ENCODE assay signal across 27 mouse cellular contexts in genomic region chr6:25307471-25307870, GRCm38 (mm10).
"Had no signal": no experiment of that assay in that cellular context is flagged by ENCODE, and none has a peak within 500 bp of the region (broad histone marks: within the 10 kb centered on the region; RNA-seq: fewer than 3 reads in every experiment).

No protein-coding gene starts in this region.

- H3K4me3 ChIP-seq: limb, embryonic 10.5 days; limb, embryonic 12.5 days; limb, embryonic 13.5 days; limb, embryonic 15.5 days; liver, embryonic 12.5 days; liver, embryonic 13.5 days; liver, embryonic 15.5 days; lung, embryonic 15.5 days; megakaryocyte, embryonic 14.5 days; midbrain, embryonic 10.5 days; midbrain, embryonic 12.5 days; midbrain, embryonic 13.5 days; midbrain, embryonic 15.5 days; myocyte had no signal

- DNase-seq: left cerebral cortex, postnatal 4 days; liver; liver, embryonic 13.5 days; liver, postnatal 0 days; lung, adult 18-20 months; lung, adult 2 months; lung, embryonic 14.5 days; lung, postnatal 10 days; lung, postnatal 14 days; lung, postnatal 36 days; lung, postnatal 4 days; midbrain, embryonic 14.5 days had no signal

- H3K36me3 ChIP-seq: limb, embryonic 10.5 days; limb, embryonic 12.5 days; limb, embryonic 13.5 days; limb, embryonic 15.5 days; liver, embryonic 12.5 days; liver, embryonic 13.5 days; liver, embryonic 15.5 days; lung, embryonic 15.5 days; midbrain, embryonic 10.5 days; midbrain, embryonic 12.5 days; midbrain, embryonic 13.5 days; midbrain, embryonic 15.5 days had no signal

- H3K4me1 ChIP-seq: limb, embryonic 10.5 days; limb, embryonic 12.5 days; limb, embryonic 13.5 days; limb, embryonic 15.5 days; liver, embryonic 12.5 days; liver, embryonic 13.5 days; liver, embryonic 15.5 days; lung, embryonic 15.5 days; megakaryocyte, embryonic 14.5 days; midbrain, embryonic 10.5 days; midbrain, embryonic 12.5 days; midbrain, embryonic 13.5 days; midbrain, embryonic 15.5 days had no signal

- H3K9ac ChIP-seq: limb, embryonic 12.5 days; limb, embryonic 13.5 days; limb, embryonic 15.5 days; liver, embryonic 12.5 days; liver, embryonic 13.5 days; liver, embryonic 14.5 days; liver, embryonic 15.5 days; liver, postnatal 0 days; lung, embryonic 14.5 days; lung, embryonic 15.5 days; midbrain, embryonic 12.5 days; midbrain, embryonic 13.5 days; midbrain, embryonic 15.5 days had no signal

- H3K9me3 ChIP-seq: limb, embryonic 10.5 days; limb, embryonic 12.5 days; limb, embryonic 13.5 days; limb, embryonic 15.5 days; liver, embryonic 12.5 days; liver, embryonic 13.5 days; liver, embryonic 15.5 days; lung, embryonic 15.5 days; megakaryocyte, embryonic 14.5 days; midbrain, embryonic 10.5 days; midbrain, embryonic 12.5 days; midbrain, embryonic 13.5 days; midbrain, embryonic 15.5 days had no signal

- H3K27ac ChIP-seq: limb, embryonic 10.5 days; limb, embryonic 12.5 days; limb, embryonic 13.5 days; limb, embryonic 15.5 days; liver, embryonic 12.5 days; liver, embryonic 13.5 days; liver, embryonic 14.5 days; liver, embryonic 15.5 days; lung, embryonic 15.5 days; macrophage; midbrain, embryonic 10.5 days; midbrain, embryonic 12.5 days; midbrain, embryonic 13.5 days; midbrain, embryonic 15.5 days had no signal
